Mouse (Mus musculus): ENCODE measurements around the gene Adamts15.

The Adamts15 gene

DNA sequence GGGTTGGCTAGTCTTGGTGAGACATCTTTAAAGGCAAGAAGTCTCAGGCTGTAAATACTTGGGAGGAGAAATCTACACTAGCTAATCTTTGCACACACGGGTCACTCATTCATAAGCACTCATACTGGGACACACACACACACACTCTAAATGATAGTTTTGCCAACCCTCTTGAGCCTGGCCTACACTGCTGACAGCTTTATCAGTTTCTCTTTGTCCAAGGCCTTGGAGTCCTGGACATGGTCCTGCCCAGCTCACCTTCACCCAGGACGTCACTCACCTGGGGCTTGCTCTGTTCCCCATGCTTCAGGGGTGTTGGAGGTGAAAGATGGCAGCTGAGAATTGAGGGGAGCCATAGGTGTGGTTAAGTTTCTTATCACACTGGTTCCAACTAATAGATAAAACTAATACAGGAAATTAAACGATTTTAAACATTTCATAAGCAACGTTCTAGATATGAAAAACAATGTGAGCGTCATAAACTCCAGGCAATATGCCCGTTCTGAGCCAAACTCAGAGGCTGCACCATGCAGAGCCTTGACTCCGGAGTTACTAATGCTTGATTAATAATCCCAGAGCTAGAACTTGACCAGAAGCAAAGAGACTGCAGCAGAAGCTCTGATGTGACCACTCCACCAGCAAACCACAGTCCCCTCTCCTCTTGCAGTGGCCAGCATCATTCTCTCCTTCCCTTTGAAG lies 42.9 kb downstream of the Adamts15 start:
- no peak for DNase-seq

DNA sequence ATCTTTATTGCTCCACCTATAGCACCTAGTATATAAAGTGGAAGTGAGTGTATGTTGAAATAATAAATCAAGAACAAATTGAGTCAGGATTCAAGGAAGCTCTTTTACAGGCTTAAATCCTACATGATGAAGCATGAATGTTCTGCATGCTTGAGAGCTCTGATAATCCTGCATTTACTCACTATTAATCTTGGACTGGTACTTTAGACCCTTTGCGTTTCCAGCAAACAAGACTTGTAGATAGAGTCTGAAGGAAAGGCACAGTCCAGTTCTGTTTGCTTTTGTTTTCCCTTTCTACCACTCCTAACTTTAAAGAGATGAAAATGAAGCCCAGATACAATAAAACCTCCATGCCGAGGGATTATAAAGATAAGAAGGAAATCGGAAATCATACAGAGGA lies 45.7 kb downstream of the Adamts15 start:
- no peak for DNase-seq

DNA sequence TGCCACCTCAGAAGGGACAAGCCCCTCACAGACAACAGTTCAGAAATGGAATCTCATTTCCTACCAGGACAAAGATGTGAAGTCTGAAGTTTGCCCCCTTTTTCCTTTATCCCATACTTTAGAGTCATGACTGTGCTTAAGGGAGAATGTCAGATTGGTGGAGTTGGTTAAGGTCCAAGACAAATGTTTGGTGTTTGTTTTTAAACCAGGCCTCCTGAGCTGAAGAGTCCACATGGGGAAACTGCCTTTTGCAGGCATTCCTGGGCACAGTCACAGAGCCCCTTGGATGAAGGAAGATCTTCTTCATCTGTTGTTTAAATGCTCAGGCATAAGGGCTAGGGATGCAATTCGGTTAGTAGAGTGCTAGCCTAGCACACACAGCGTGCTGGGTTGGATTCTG lies 66.4 kb downstream of the Adamts15 start:
- no peak for DNase-seq

DNA sequence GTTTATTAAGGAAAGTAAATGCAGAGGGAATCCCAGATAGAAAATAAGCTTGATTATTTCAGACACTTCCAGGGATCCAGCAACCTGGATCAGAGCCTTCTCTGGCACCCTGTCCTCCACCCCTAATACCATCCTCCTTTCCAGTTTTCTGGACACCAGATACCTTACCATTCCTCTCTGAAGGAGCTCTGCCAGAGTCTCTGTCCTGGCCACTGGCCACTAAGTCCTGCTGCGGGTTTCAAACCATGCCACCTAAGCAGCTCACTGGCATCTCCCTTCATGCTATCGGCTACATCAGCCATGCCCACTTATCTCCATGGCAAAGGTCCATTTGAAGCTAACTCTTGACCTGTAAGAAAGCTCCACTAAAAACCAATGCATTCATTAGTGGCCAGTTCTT lies 70.4 kb downstream of the Adamts15 start:
- DNase-seq, result no peak

DNA sequence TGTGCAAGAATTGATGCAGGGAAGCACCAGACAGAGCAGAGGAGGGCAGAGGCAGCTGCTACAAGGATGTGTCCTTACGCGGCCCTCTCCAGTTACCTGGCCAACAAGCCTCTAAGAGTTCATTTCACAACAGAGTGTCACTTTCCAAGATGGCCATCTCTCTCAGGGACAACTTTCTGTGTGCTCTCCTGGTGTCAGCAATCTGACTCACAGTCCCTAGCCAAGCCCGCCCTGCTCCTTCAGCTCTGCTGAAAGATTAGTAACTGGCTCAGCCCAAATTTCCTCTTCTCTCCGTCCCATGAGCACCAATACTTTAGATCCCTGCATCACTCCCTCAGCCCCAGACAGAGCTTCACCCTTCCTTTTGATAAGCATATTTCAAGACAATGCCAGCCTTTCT lies 72.3 kb downstream of the Adamts15 start:
- DNase-seq, result no peak

DNA sequence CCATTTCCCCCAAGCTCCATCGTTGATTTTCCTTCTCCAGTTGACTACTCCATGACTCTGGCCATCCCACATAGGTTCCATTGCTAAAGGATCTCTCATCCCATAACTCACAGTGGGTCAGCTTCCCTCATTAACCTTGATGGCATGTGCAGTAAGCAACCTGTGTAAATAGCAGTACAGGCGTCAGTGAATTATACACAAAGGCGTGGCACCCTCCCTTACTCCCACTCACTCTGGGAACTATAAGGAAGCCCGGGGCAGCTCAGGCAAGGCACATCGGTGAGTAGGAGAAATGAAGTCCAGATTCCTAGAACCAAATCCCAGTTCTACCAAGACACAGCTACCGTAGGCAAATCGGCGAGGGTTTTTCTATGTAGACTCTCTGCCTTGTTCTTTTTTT lies 72.8 kb downstream of the Adamts15 start:
- no peak for DNase-seq

All from cerebellum, adult 18-20 months (tissue).